Mouse (Mus musculus) adrenal gland, adult 10 weeks (tissue): Measurements from ENCODE around the gene Spag8. TPM values are rescaled to one million over a fixed set of nuclear protein-coding genes. Genes with fewer than 3 reads are reported as not detected.

Experiments used
- polyA plus RNA-seq: library from polyadenylated mRNA; stranded (reverse); fragments of 350-450 nt; fragmentation: Illumina TruSeq; extraction: RNeasy Lipid Tissue Mini Kit (QIAGEN cat#74804); gene quantifications from one replicate; pipeline ENCODE4 v1.2.3, GENCODE M21; 2014; ENCODE audit warnings: low read depth, low replicate concordance

Spag8 gene
- polyA plus RNA-seq = not detected

GRCm38 (mm10) chr4:43653161-43654015 is at the start of gene Spag8:
Gene Spag8 (minus strand): TSS chr4:43653594.

DNA sequence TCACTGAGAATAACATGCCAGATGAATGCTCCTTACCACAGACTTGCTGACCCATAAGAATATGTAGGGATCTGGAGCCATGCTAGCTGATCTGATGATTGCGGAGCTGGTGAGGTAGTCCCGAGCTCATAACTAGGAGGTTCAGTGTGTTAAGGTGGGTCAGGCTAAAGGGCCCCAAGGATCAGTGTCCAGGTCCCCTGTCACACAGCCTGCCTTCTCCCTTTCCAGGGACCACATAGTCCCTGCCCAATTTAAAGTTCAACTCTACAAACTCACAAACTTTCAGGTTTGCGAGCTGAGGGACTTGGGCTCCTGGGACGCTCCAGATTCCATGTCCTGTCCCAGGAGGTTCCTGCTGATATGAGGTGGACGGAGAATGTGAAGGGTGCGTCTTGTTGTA is 47.3 kb upstream of the Spag8 start, which contains the start of gene Olfr70:
Gene Olfr70, minus strand, starts transcription at position 101 of the 400 bp plus-strand sequence.

GRCm38 (mm10) chr4:43668782-43669427 is 15.5 kb upstream of the Spag8 start, which contains the start of the genes Tmem8b and Fam221b:
Gene Tmem8b (plus strand): TSS chr4:43668971.
Gene Fam221b (minus strand): TSS chr4:43669145.

GRCm38 (mm10) chr4:43656339-43657109 is 3.1 kb upstream of the Spag8 start, which contains the start of gene Hint2:
Gene Hint2 (minus strand): TSS chr4:43656466.

DNA sequence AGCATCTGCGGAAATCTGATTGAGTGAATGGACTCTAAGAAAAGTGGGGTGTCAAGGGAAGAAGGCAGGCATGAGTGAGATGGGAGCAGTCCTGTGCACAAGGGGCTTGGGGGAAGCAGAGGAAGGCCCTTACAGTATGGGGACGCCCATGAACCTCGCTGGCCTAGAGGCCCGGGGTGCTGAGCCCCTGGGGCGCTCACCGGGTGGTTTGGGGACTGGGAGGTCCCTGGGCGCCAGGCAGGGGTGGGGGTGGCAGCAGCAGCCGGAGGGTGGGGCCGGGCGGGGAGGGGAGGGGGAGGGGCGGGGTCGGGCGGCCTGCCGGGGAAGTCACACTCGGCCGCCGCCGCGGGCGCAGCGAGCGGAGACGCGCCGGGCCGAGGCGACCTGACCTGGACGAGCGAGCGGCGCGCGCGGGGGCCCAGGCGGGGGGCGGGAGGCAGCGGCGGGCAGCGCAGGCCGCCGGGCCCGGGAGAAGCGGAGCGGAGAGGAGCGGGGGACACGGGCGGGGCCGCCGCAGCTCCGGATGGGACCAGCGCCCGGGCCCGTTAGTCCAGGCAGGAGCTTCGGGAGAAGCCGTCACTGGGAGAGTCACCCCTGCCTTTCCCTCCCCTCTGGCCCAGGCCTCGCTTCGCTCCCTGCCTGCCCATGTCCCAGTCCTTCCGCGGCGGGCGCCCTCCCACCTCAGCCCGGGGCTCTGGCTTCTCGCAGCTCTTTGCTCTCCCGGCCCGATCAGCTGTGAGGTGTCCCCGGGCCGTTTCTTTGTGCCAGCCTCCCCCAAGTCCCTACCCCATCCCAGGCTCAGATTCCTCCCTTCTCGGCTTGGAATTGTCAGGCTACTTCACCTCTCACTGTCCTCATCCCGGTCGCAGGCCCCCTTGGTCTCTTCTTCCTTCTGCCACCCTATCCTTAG is 22.1 kb downstream of the Spag8 start, which contains the start of gene Npr2:
Gene Npr2, plus strand, starts transcription at position 890 of the 910 bp plus-strand sequence.

Other genes starting within 250 kb of the Spag8 start
- gene Fam166b, start 224.5 kb downstream of the Spag8 start, polyA plus RNA-seq = not detected
- gene Tesk1, start 211.7 kb downstream of the Spag8 start, polyA plus RNA-seq = 0.58 TPM
- 1.6 TPM for gene Cd72, start 199.0 kb downstream of the Spag8 start, polyA plus RNA-seq
- not detected for gene Sit1, start 169.9 kb downstream of the Spag8 start, polyA plus RNA-seq
- gene Ccdc107, start 160.7 kb downstream of the Spag8 start, polyA plus RNA-seq = 10.8 TPM
- 1.4 TPM for gene Arhgef39, start 153.9 kb downstream of the Spag8 start, polyA plus RNA-seq
- not detected for gene Car9, start 146.6 kb downstream of the Spag8 start, polyA plus RNA-seq
- 13.8 TPM for gene Tpm2, start 129.8 kb downstream of the Spag8 start, polyA plus RNA-seq
- 30.6 TPM for gene Creb3, start 91.3 kb downstream of the Spag8 start, polyA plus RNA-seq
- gene Tln1, start 90.9 kb downstream of the Spag8 start, polyA plus RNA-seq = 297 TPM
- gene Rgp1, start 74.9 kb downstream of the Spag8 start, polyA plus RNA-seq = 3.9 TPM
- gene Gba2, start 74.7 kb downstream of the Spag8 start, polyA plus RNA-seq = 2.4 TPM
- not detected for gene Msmp, start 69.1 kb downstream of the Spag8 start, polyA plus RNA-seq
- 9.6 TPM for gene Npr2, start 21.7 kb downstream of the Spag8 start, polyA plus RNA-seq
- 3.3 TPM for gene Hint2, start 2.9 kb upstream of the Spag8 start, polyA plus RNA-seq
- gene Tmem8b, start 15.4 kb upstream of the Spag8 start, polyA plus RNA-seq = 2.6 TPM
- gene Fam221b, start 15.6 kb upstream of the Spag8 start, polyA plus RNA-seq = 0.17 TPM
- gene Olfr70, start 47.2 kb upstream of the Spag8 start, polyA plus RNA-seq = not detected
- gene Olfr71, start 56.7 kb upstream of the Spag8 start, polyA plus RNA-seq = not detected
- not detected for gene Hrct1, start 73.6 kb upstream of the Spag8 start, polyA plus RNA-seq
- gene Spaar, start 76.4 kb upstream of the Spag8 start, polyA plus RNA-seq = 0.87 TPM
- not detected for gene Olfr159, start 117.4 kb upstream of the Spag8 start, polyA plus RNA-seq
- gene Olfr156, start 170.3 kb upstream of the Spag8 start, polyA plus RNA-seq = not detected
- not detected for gene Olfr157, start 186.6 kb upstream of the Spag8 start, polyA plus RNA-seq
- not detected for gene Olfr155, start 198.0 kb upstream of the Spag8 start, polyA plus RNA-seq
- 22.4 TPM for gene Reck, start 221.9 kb upstream of the Spag8 start, polyA plus RNA-seq